Mouse (Mus musculus): ENCODE results near the gene Tmem206. TPM values are rescaled to one million over a fixed set of nuclear protein-coding genes. Genes with fewer than 3 reads are reported as not detected.

Gene Tmem206
- polyA plus RNA-seq, 1 experiment = 8.3 TPM

DNA sequence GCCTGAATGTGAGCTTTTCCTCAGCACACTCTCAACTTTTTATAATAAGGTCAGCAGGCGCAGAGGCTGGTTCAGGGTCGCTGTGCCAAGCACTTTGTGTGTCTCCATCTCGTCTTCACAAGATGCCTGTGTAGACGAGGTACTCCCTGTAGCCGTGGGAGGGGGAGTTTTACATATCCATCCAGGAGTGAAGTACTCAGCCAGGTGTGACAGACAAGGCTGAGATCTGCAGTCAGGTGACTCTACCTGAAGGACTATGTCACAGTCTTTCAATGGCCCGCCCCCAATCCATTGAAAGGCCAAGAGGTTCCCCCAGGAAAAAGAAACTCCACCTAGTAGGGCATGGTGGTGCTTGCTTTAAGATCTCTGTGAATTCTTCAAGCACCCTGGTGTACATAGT is 12.6 kb upstream of the Tmem206 start:
- peaks cover 4% of the 10 kb centered on the region for H3K4me1 ChIP-seq (ENCODE audit: control insufficient read depth, insufficient read depth, low read length)
- WGBS = 44% methylated on average over 6 of the region's 6 CpGs
- TF ChIP-seq POLR2A (IDR thresholded peaks at IDR 0.05; ENCODE audit: borderline replicate concordance, control insufficient read depth, low read depth, low read length) (no peak), CTCF (IDR thresholded peaks at IDR 0.05; ENCODE audit: control insufficient read depth, insufficient read depth, low read length) (no peak)

GRCm38 (mm10) chr1:191313926-191314325 is 11.8 kb upstream of the Tmem206 start:
- 59% methylated on average over 4 of the region's 4 CpGs for WGBS
- TF ChIP-seq POLR2A (IDR thresholded peaks at IDR 0.05; ENCODE audit: borderline replicate concordance, control insufficient read depth, low read depth, low read length) (no peak), CTCF (IDR thresholded peaks at IDR 0.05; ENCODE audit: control insufficient read depth, insufficient read depth, low read length) (no peak)

More for the DNA sequence above, 12.6 kb upstream of the Tmem206 start:
- H3K27ac ChIP-seq (ENCODE audit: control insufficient read depth, insufficient read depth, low read depth, low read length, poor library complexity) = 0 out of 2 replicates have a peak overlapping the region, but pooled peaks have one; percentile 18
- H3K4me3 ChIP-seq (replicated peaks; ENCODE audit: control insufficient read depth, low read depth, low read length) = peak overlapping the region; percentile 80

DNA sequence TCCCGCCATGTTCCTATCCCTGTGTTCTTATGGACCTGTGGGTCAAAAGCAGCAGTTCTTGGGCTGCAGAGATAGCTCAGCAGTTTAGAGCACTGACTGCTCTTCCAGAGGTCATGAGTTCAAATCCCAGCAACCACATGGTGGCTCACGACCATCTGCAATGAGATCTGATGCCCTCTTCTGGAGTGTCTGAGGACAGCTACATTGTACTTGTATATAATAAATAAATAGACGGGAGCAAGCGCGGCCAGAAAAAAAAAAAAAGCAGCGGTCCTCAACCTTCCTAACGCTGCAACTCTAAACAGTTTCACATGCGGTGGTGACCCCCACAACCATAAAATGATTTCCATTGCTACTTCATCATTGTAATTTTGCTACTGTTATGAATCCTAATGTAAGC is 8.9 kb upstream of the Tmem206 start:
- Histone ChIP-seq H3K27ac (ENCODE audit: control insufficient read depth, insufficient read depth, low read depth, low read length, poor library complexity) (no peak overlapping the region), H3K4me3 (replicated peaks; ENCODE audit: control insufficient read depth, low read depth, low read length) (no peak overlapping the region), H3K4me1 (ENCODE audit: control insufficient read depth, insufficient read depth, low read length) (peaks cover 4% of the 10 kb centered on the region)
- no peak for TF ChIP-seq CTCF (IDR thresholded peaks at IDR 0.05; ENCODE audit: control insufficient read depth, insufficient read depth, low read length)
- WGBS = 74% methylated on average over 8 of the region's 8 CpGs

More at GRCm38 (mm10) chr1:191313926-191314325, 11.8 kb upstream of the Tmem206 start:
- H3K4me1 ChIP-seq (ENCODE audit: control insufficient read depth, insufficient read depth, low read length) = peaks cover 4% of the 10 kb centered on the region
- H3K27ac ChIP-seq (ENCODE audit: control insufficient read depth, insufficient read depth, low read depth, low read length, poor library complexity) = no peak overlapping the region
- no peak overlapping the region for H3K4me3 ChIP-seq (replicated peaks; ENCODE audit: control insufficient read depth, low read depth, low read length)

- TF ChIP-seq CTCF (IDR thresholded peaks at IDR 0.05; ENCODE audit: control insufficient read depth, insufficient read depth, low read length) = no peak
- peak; percentile 81; the same call in 1 of the 2 replicates for TF ChIP-seq POLR2A (IDR thresholded peaks at IDR 0.05; ENCODE audit: borderline replicate concordance, control insufficient read depth, low read depth, low read length)
Measured at GRCm38 (mm10) chr1:191317591-191318196, 8.0 kb upstream of the Tmem206 start, which contains the start of gene Nenf. Gene Nenf, minus strand, starts transcription at chr1:191318194.

DNA sequence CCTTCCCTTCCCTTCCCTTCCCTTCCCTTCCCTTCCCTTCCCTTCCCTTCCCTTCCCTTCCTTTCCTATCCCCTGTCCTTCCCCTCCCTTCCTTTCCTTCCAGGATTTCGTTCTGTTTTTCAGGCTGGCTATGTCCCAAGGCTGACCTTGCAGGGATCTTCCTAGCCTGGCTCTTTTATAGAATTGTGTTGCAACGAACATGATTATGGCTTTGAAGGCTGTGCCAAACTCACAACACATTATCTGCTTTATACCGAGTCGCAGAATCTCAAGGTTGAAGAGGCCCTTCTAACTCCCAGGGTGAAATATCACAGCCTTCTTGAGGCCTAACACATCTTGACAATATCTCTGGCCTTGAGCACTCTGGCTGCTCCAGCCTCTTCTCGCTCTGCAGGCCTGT is 7.0 kb upstream of the Tmem206 start:
- Histone ChIP-seq H3K4me3 (replicated peaks; ENCODE audit: control insufficient read depth, low read depth, low read length) (no peak overlapping the region), H3K27ac (ENCODE audit: control insufficient read depth, insufficient read depth, low read depth, low read length, poor library complexity) (no peak overlapping the region), H3K4me1 (ENCODE audit: control insufficient read depth, insufficient read depth, low read length) (peaks cover 2% of the 10 kb centered on the region; the same call in 1 of the 2 replicates)
- 70% methylated on average over 5 of the region's 5 CpGs for WGBS
- TF ChIP-seq POLR2A (IDR thresholded peaks at IDR 0.05; ENCODE audit: borderline replicate concordance, control insufficient read depth, low read depth, low read length) (no peak), CTCF (IDR thresholded peaks at IDR 0.05; ENCODE audit: control insufficient read depth, insufficient read depth, low read length) (no peak)

More at GRCm38 (mm10) chr1:191317591-191318196, 8.0 kb upstream of the Tmem206 start, which contains the start of gene Nenf:
- H3K4me3 ChIP-seq (replicated peaks; ENCODE audit: control insufficient read depth, low read depth, low read length) = peak within 1 kb of the TSS; percentile 60
- WGBS = 2% methylated on average over 54 of the region's 54 CpGs
- H3K4me1 ChIP-seq (ENCODE audit: control insufficient read depth, insufficient read depth, low read length) = peaks cover 4% of the 10 kb centered on the region
- H3K27ac ChIP-seq (ENCODE audit: control insufficient read depth, insufficient read depth, low read depth, low read length, poor library complexity) = peak within 1 kb of the TSS; percentile 87

GRCm38 (mm10) chr1:191323381-191323780 is 2.3 kb upstream of the Tmem206 start:
- TF ChIP-seq CTCF (IDR thresholded peaks at IDR 0.05; ENCODE audit: control insufficient read depth, insufficient read depth, low read length) = no peak
- TF ChIP-seq POLR2A (IDR thresholded peaks at IDR 0.05; ENCODE audit: borderline replicate concordance, control insufficient read depth, low read depth, low read length) = no peak
- H3K4me1 ChIP-seq (ENCODE audit: control insufficient read depth, insufficient read depth, low read length) = peaks cover 5% of the 10 kb centered on the region; the same call in 1 of the 2 replicates
- no peak overlapping the region for H3K27ac ChIP-seq (ENCODE audit: control insufficient read depth, insufficient read depth, low read depth, low read length, poor library complexity)
- H3K4me3 ChIP-seq (replicated peaks; ENCODE audit: control insufficient read depth, low read depth, low read length) = no peak overlapping the region
- WGBS = 77% methylated on average over 3 of the region's 3 CpGs

DNA sequence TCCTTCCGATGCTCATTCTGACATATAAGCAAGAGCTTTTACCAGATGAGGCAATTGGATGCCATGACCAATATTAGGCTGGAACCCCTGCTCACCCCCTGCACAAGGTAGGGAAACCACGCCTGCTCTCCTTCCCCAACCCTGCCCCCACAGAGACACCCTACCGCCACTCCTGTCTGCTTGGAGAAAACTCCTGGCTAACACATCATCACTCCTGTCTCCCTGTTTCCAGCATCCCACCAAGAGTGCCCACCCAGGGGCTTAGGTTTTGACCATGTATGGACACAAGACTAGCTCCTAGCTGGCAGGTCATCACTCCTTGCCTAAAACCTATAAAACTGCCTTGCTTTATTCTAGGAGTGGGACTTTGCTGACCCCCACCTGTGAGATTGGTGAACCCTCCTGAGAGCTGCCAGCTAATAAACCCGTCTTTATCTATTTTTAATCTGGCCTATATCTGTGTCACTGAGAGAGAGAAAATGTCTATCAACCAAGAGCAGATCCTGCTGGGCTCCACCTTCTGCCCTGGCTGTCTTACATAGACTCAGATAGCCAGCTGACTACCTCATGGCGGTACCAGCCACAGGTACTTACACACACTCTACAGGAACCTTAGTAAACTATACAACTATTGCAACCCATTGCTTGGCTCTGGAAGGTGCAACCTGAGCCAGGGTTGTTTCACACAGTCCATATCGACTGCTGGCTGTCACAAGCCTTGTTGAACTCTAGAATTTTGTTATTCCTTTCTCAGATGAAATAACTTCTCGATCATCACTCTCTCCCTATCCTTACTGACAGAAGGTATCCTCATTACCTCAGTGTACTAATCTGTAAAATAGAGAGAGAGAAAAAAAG is 750 bp upstream of the Tmem206 start:
- Histone ChIP-seq H3K27ac (ENCODE audit: control insufficient read depth, insufficient read depth, low read depth, low read length, poor library complexity) (no peak overlapping the region), H3K4me3 (replicated peaks; ENCODE audit: control insufficient read depth, low read depth, low read length) (no peak overlapping the region), H3K4me1 (ENCODE audit: control insufficient read depth, insufficient read depth, low read length) (peaks cover 5% of the 10 kb centered on the region; the same call in 1 of the 2 replicates)
- 64% methylated on average over 7 of the region's 7 CpGs for WGBS
- TF ChIP-seq CTCF (IDR thresholded peaks at IDR 0.05; ENCODE audit: control insufficient read depth, insufficient read depth, low read length) = no peak
- no peak for TF ChIP-seq POLR2A (IDR thresholded peaks at IDR 0.05; ENCODE audit: borderline replicate concordance, control insufficient read depth, low read depth, low read length)

DNA sequence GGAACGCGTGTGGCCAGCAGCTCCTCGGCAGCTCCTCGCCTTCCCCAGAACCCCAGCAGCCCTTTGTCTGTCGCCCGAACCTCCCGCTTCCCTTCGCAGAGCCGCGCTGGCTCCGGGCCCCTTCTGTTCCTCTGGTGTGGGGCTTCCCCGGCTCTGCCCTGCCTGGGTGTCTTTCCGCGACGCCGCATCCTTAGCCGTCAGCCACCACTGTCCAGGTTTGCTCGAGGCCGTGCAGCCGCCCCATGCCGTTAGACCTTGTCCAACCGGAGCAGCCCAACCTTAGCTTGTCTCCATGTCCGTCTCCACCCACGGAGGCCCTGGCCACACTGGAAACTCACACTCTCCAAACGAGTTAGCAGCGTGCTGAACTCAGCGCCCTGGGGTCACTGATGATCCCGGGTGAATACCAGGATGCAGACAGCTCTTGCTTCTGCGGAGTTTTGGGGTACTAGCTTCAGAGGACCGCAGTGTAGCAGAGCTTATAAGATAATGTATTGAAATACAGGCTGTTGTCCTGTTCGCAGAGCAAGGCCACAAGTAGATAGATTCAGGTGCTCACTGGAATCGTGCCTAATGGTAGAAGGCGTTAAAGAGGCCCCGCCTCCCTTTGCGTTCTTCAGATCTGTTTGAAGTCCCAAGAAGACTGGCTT is 646 bp downstream of the Tmem206 start:
- Histone ChIP-seq H3K4me3 (replicated peaks; ENCODE audit: control insufficient read depth, low read depth, low read length) (peak overlapping the region; percentile 93), H3K27ac (ENCODE audit: control insufficient read depth, insufficient read depth, low read depth, low read length, poor library complexity) (peak overlapping the region; percentile 86), H3K4me1 (ENCODE audit: control insufficient read depth, insufficient read depth, low read length) (peaks cover 5% of the 10 kb centered on the region; the same call in 1 of the 2 replicates)
- WGBS = 1% methylated on average over 35 of the region's 35 CpGs
- TF ChIP-seq CTCF (IDR thresholded peaks at IDR 0.05; ENCODE audit: control insufficient read depth, insufficient read depth, low read length) (no peak), POLR2A (IDR thresholded peaks at IDR 0.05; ENCODE audit: borderline replicate concordance, control insufficient read depth, low read depth, low read length) (0 out of 2 replicates have a peak, but pooled peaks have one; percentile 10)
